Mouse (Mus musculus) CH12.LX (cell line): ENCODE data around the gene Lrrc57.

Source experiments
- CHD2 ChIP-seq: IDR thresholded peaks from 2 replicates; pipeline ENCODE4 v1.6.1; 2011; ENCODE audit warnings: low read length, improper control_type of control experiment
- CTCF ChIP-seq, 2 experiments: IDR thresholded peaks in 1 of 2; conservative IDR thresholded peaks in 1 of 2; 2 replicates each; pipeline ENCODE4 v1.5.1; 2011 to 2012; ENCODE audit warnings: low read depth in 2 of 2, low read length in 2 of 2, improper control_type of control experiment in 1 of 2, inconsistent platforms in 1 of 2, mild to moderate bottlenecking in 1 of 2, moderate library complexity in 1 of 2
- EP300 ChIP-seq: IDR thresholded peaks from 2 replicates; pipeline ENCODE4 v1.6.1; 2011; ENCODE audit warnings: low read length, improper control_type of control experiment
- MAX ChIP-seq: IDR thresholded peaks from 2 replicates; pipeline ENCODE4 v1.6.1; 2011; ENCODE audit warnings: low read length, improper control_type of control experiment
- MAZ ChIP-seq: IDR thresholded peaks from 2 replicates; pipeline ENCODE4 v1.6.1; 2012; ENCODE audit warnings: low read depth, mild to moderate bottlenecking, inconsistent platforms, low read length, improper control_type of control experiment, moderate library complexity
- PAX5 ChIP-seq: IDR thresholded peaks from 2 replicates; pipeline ENCODE4 v1.6.1; 2012; ENCODE audit warnings: low read length, inconsistent platforms, mixed read lengths
- POLR2A ChIP-seq: IDR thresholded peaks from 2 replicates; pipeline ENCODE4 v1.6.1; 2011; ENCODE audit warnings: low read depth, mild to moderate bottlenecking, improper control_type of control experiment, low read length
- POLR2AphosphoS2 ChIP-seq: IDR thresholded peaks from 2 replicates; pipeline ENCODE4 v1.6.1; 2011; ENCODE audit warnings: low read depth, low read length, improper control_type of control experiment
- UBTF ChIP-seq: IDR thresholded peaks from 2 replicates; pipeline ENCODE4 v1.6.1; 2012; ENCODE audit warnings: low read depth, mild to moderate bottlenecking, inconsistent platforms, low read length, improper control_type of control experiment, moderate library complexity
- USF2 ChIP-seq: conservative IDR thresholded peaks from 2 replicates; pipeline ENCODE4 v1.6.1; 2011; ENCODE audit warnings: low read depth, low read length, improper control_type of control experiment
- ZMIZ1 ChIP-seq: IDR thresholded peaks from 2 replicates; pipeline ENCODE4 v1.6.1; 2012; ENCODE audit warnings: low read depth, mild to moderate bottlenecking, inconsistent platforms, low read length, improper control_type of control experiment

GRCm38 (mm10) chr2:120616279-120617163 lies 7.2 kb upstream of the Lrrc57 start:
- TF ChIP-seq CHD2 (no peak), CTCF (conservative IDR thresholded peaks at IDR 0.05 in 1 of 2, IDR thresholded peaks at IDR 0.05 in 1 of 2; ENCODE audit: low read depth in 2 of 2, low read length in 2 of 2) (no peak), EP300 (no peak), ZMIZ1 (no peak), MAX (no peak), USF2 (no peak), POLR2A (no peak), PAX5 (no peak), UBTF (no peak), MAZ (no peak), POLR2AphosphoS2 (no peak)
